Mouse (Mus musculus): ENCODE results near the gene Fkbpl. TPM values are rescaled to one million over a fixed set of nuclear protein-coding genes. Genes with fewer than 3 reads are reported as not detected.

Gene Fkbpl
- polyA plus RNA-seq, 1 experiment from 2014 or later = 18.4 TPM

- Histone ChIP-seq H3K4me2 (no peak overlapping the region), H3K27ac (no peak overlapping the region), H3K4me3 (replicated peaks) (no peak overlapping the region), H3K36me3 (no peaks in the 10 kb centered on the region), H3K4me1 (peaks cover 32% of the 10 kb centered on the region), H3K9me3 (replicated peaks) (no peaks in the 10 kb centered on the region), H3K27me3 (peaks cover under 1% of the 10 kb centered on the region; the same call in 1 of the 2 replicates), H3K9ac (no peak overlapping the region)
- WGBS = 74% methylated on average over 28 of the region's 28 CpGs
- ATAC-seq (replicated peaks; ENCODE audit: low FRiP score) = no peak
Observed at GRCm38 (mm10) chr17:34685120-34686110, 40.9 kb downstream of the Fkbpl start.

GRCm38 (mm10) chr17:34688889-34689288 lies 44.3 kb downstream of the Fkbpl start:
- no peak overlapping the region for H3K27ac ChIP-seq
- ATAC-seq (replicated peaks; ENCODE audit: low FRiP score) = no peak
- WGBS = 93% methylated on average over 7 of the region's 7 CpGs
- no peak overlapping the region for H3K4me2 ChIP-seq
- no peaks in the 10 kb centered on the region for H3K36me3 ChIP-seq
- H3K9me3 ChIP-seq (replicated peaks) = no peaks in the 10 kb centered on the region
- H3K4me3 ChIP-seq (replicated peaks) = no peak overlapping the region
- H3K9ac ChIP-seq = no peak overlapping the region
- H3K27me3 ChIP-seq = no peaks in the 10 kb centered on the region
- peaks cover 10% of the 10 kb centered on the region; the same call in 1 of the 2 replicates for H3K4me1 ChIP-seq

GRCm38 (mm10) chr17:34690458-34690857 lies 45.9 kb downstream of the Fkbpl start:
- ATAC-seq (replicated peaks; ENCODE audit: low FRiP score) = no peak
- Histone ChIP-seq H3K27me3 (no peaks in the 10 kb centered on the region), H3K4me2 (no peak overlapping the region), H3K27ac (no peak overlapping the region), H3K9ac (no peak overlapping the region), H3K9me3 (replicated peaks) (no peaks in the 10 kb centered on the region), H3K4me1 (0 out of 2 replicates have a peak, but pooled peaks cover 1% of the 10 kb centered on the region), H3K36me3 (no peaks in the 10 kb centered on the region), H3K4me3 (replicated peaks) (no peak overlapping the region)
- 38% methylated on average over 4 of the region's 4 CpGs for WGBS

GRCm38 (mm10) chr17:34692906-34693305 lies 48.3 kb downstream of the Fkbpl start:
- Histone ChIP-seq H3K9me3 (replicated peaks) (no peaks in the 10 kb centered on the region), H3K4me3 (replicated peaks) (no peak overlapping the region), H3K9ac (no peak overlapping the region), H3K4me2 (no peak overlapping the region), H3K4me1 (no peaks in the 10 kb centered on the region), H3K27ac (no peak overlapping the region), H3K36me3 (no peaks in the 10 kb centered on the region), H3K27me3 (no peaks in the 10 kb centered on the region)
- ATAC-seq (replicated peaks; ENCODE audit: low FRiP score) = no peak
- WGBS = 61% methylated on average over 7 of the region's 7 CpGs

Other genes with a start within 250 kb of the Fkbpl start
- 0.32 and 0.77 TPM in 2 replicates for gene BC051142, start 245.9 kb upstream of the Fkbpl start, polyA plus RNA-seq (2015; fragmentation: Nextera tagmentation; extraction: Ambion mirVana)
- gene Btnl4, start 167.4 kb upstream of the Fkbpl start, polyA plus RNA-seq (2015; fragmentation: Nextera tagmentation; extraction: Ambion mirVana) = 0.09 TPM in 1 of 2 replicates, not detected in the other
- not detected in 2 replicates for gene Btnl6, start 127.4 kb upstream of the Fkbpl start, polyA plus RNA-seq (2015; fragmentation: Nextera tagmentation; extraction: Ambion mirVana)
- 8.7 and 11.8 TPM in 2 replicates for gene Notch4, start 80.5 kb upstream of the Fkbpl start, polyA plus RNA-seq (2015; fragmentation: Nextera tagmentation; extraction: Ambion mirVana)
- gene Gpsm3, start 55.0 kb upstream of the Fkbpl start, polyA plus RNA-seq (2015; fragmentation: Nextera tagmentation; extraction: Ambion mirVana) = 20.8 and 22.6 TPM in 2 replicates
- 14.9 and 16.7 TPM in 2 replicates for gene Pbx2, start 53.5 kb upstream of the Fkbpl start, polyA plus RNA-seq (2015; fragmentation: Nextera tagmentation; extraction: Ambion mirVana)
- gene Ager, start 46.9 kb upstream of the Fkbpl start, polyA plus RNA-seq (2015; fragmentation: Nextera tagmentation; extraction: Ambion mirVana) = 6.5 and 7.5 TPM in 2 replicates
- 166 and 168 TPM in 2 replicates for gene Rnf5, start 41.1 kb upstream of the Fkbpl start, polyA plus RNA-seq (2015; fragmentation: Nextera tagmentation; extraction: Ambion mirVana)
- gene Agpat1, start 40.5 kb upstream of the Fkbpl start, polyA plus RNA-seq (2015; fragmentation: Nextera tagmentation; extraction: Ambion mirVana) = 60.8 and 72.2 TPM in 2 replicates
- 3.5 and 4.4 TPM in 2 replicates for gene Egfl8, start 28.8 kb upstream of the Fkbpl start, polyA plus RNA-seq (2015; fragmentation: Nextera tagmentation; extraction: Ambion mirVana)
- gene Ppt2, start 16.3 kb upstream of the Fkbpl start, polyA plus RNA-seq (2015; fragmentation: Nextera tagmentation; extraction: Ambion mirVana) = 36.5 and 39.1 TPM in 2 replicates
- gene Prrt1, start 15.2 kb upstream of the Fkbpl start, polyA plus RNA-seq (2015; fragmentation: Nextera tagmentation; extraction: Ambion mirVana) = 0.24 and 0.35 TPM in 2 replicates
- gene Atf6b, start 2.4 kb downstream of the Fkbpl start, polyA plus RNA-seq (2015; fragmentation: Nextera tagmentation; extraction: Ambion mirVana) = 86.2 and 98.2 TPM in 2 replicates
- gene Tnxb, start 25.8 kb downstream of the Fkbpl start, polyA plus RNA-seq (2015; fragmentation: Nextera tagmentation; extraction: Ambion mirVana) = 0.35 and 0.75 TPM in 2 replicates
- gene C4b, start 99.1 kb downstream of the Fkbpl start, polyA plus RNA-seq (2015; fragmentation: Nextera tagmentation; extraction: Ambion mirVana) = 0.73 and 2.0 TPM in 2 replicates
- gene Cyp21a1, start 159.8 kb downstream of the Fkbpl start, polyA plus RNA-seq (2015; fragmentation: Nextera tagmentation; extraction: Ambion mirVana) = 11.1 and 45.4 TPM in 2 replicates
- gene Stk19, start 192.2 kb downstream of the Fkbpl start, polyA plus RNA-seq (2015; fragmentation: Nextera tagmentation; extraction: Ambion mirVana) = 29.4 and 29.6 TPM in 2 replicates
- gene Dxo, start 192.3 kb downstream of the Fkbpl start, polyA plus RNA-seq (2015; fragmentation: Nextera tagmentation; extraction: Ambion mirVana) = 62.7 and 73.0 TPM in 2 replicates
- 48.5 and 53.1 TPM in 2 replicates for gene Skiv2l, start 205.4 kb downstream of the Fkbpl start, polyA plus RNA-seq (2015; fragmentation: Nextera tagmentation; extraction: Ambion mirVana)
- gene Nelfe, start 205.6 kb downstream of the Fkbpl start, polyA plus RNA-seq (2015; fragmentation: Nextera tagmentation; extraction: Ambion mirVana) = 101 and 116 TPM in 2 replicates
- gene Cfb, start 217.8 kb downstream of the Fkbpl start, polyA plus RNA-seq (2015; fragmentation: Nextera tagmentation; extraction: Ambion mirVana) = 12.1 and 13.3 TPM in 2 replicates
- 5.0 TPM in 2 replicates for gene Zbtb12, start 234.7 kb downstream of the Fkbpl start, polyA plus RNA-seq (2015; fragmentation: Nextera tagmentation; extraction: Ambion mirVana)
- not detected in 2 replicates for gene Gm20547, start 237.3 kb downstream of the Fkbpl start, polyA plus RNA-seq (2015; fragmentation: Nextera tagmentation; extraction: Ambion mirVana)